ENCODE assay signal across 8 mouse cellular contexts in genomic region chr9:111093094-111093493, GRCm38 (mm10). TPM values are rescaled to one million over a fixed set of nuclear protein-coding genes. Genes with fewer than 3 reads are reported as not detected.
DNase-seq lines count a peak whose midpoint lies in the region; ATAC-seq and TF ChIP-seq lines count a peak whose summit lies in the region.

No protein-coding gene starts in this region.

- H3K27me3 ChIP-seq in heart, embryonic 12.5 days (replicated peaks), result no peaks in the 10 kb centered on the region; the same call in 1 of the 2 replicates
- peaks cover 5% of the 10 kb centered on the region for H3K27me3 ChIP-seq in CH12.LX (replicated peaks)

- TF ChIP-seq POLR2A in CH12.LX (IDR thresholded peaks at IDR 0.05; ENCODE audit: low read depth, low read length), result no peak

- H3K36me3 ChIP-seq in heart, embryonic 12.5 days, result no peaks in the 10 kb centered on the region
- H3K36me3 ChIP-seq in CH12.LX (replicated peaks in 1 of 2; ENCODE audit: control insufficient read depth in 1 of 2, insufficient read depth in 1 of 2, low read length in 1 of 2), result no peaks in the 10 kb centered on the region

- H3K79me2 ChIP-seq in CH12.LX (replicated peaks; ENCODE audit: control insufficient read depth, extremely low read depth, insufficient read depth, poor library complexity, severe bottlenecking), result no peaks in the 10 kb centered on the region

- 25% methylated on average over 5 of the region's 5 CpGs for WGBS in heart, embryonic 12.5 days

- no peak for ATAC-seq in heart, embryonic 12.5 days (ENCODE audit: insufficient number of reproducible peaks, low FRiP score)
- peak; percentile 64 for ATAC-seq in megakaryocyte progenitor cell, adult 5-6 weeks (replicated peaks; ENCODE audit: poor library complexity)

- peak; percentile 60 to 75 for DNase-seq in heart, adult 18-20 months
- peak; percentile 65 for DNase-seq in CH12.LX (ENCODE audit: extremely low read depth)
- DNase-seq in c-Kit-negative CD71-positive TER-119-positive erythroid progenitor cells, embryonic 14.5 days (ENCODE audit: low read depth, low spot score), result peak; percentile 36
- DNase-seq in frontal cortex, postnatal 25 days (ENCODE audit: low spot score in 2 of 2), result peak; percentile 19 to 37
- DNase-seq in layer of hippocampus, adult 9-10 months (ENCODE audit: low spot score), result peak; percentile 53
- DNase-seq in testis, postnatal 14 days (ENCODE audit: low spot score), result peak; percentile 53

- TF ChIP-seq RAD21 in CH12.LX (IDR thresholded peaks at IDR 0.05; ENCODE audit: low read depth, low read length), result peak; percentile 87

- no peak for TF ChIP-seq EP300 in CH12.LX (IDR thresholded peaks at IDR 0.05; ENCODE audit: low read length)

- in situ Hi-C loops in CH12.LX (cut with MboI; ENCODE audit: low pct_ligation_motif_present, low pct_unique_long_range_greater_than_20kb, low sequenced_read_pairs), result loop anchor here (10.0 kb wide), 1 partner anchor 122 kb away; no protein-coding TSS in a partner anchor

- H3K4me3 ChIP-seq in heart, embryonic 12.5 days, result no peak overlapping the region
- H3K4me3 ChIP-seq in CH12.LX (replicated peaks in 1 of 3; ENCODE audit: low read depth in 2 of 3, low read length in 2 of 3, poor library complexity in 1 of 3), result no peak overlapping the region

- no peaks in the 10 kb centered on the region for H3K9me3 ChIP-seq in heart, embryonic 12.5 days (replicated peaks)
- no peaks in the 10 kb centered on the region for H3K9me3 ChIP-seq in CH12.LX (replicated peaks; ENCODE audit: low read length)

- H3K9ac ChIP-seq in heart, embryonic 12.5 days, result no peak overlapping the region
- no peak overlapping the region for H3K9ac ChIP-seq in CH12.LX (ENCODE audit: insufficient read depth, low read depth)

- dilution Hi-C loops in CH12.LX (cut with MboI; ENCODE audit: extremely low pct_ligation_motif_present, extremely low pct_unique_long_range_greater_than_20kb, low sequenced_read_pairs), result no loop called here

- peak; percentile 89 to 93 for TF ChIP-seq CTCF in CH12.LX (conservative IDR thresholded peaks at IDR 0.05 in 1 of 2, IDR thresholded peaks at IDR 0.05 in 1 of 2; ENCODE audit: low read depth in 2 of 2, low read length in 2 of 2)

- H3K4me2 ChIP-seq in heart, embryonic 12.5 days, result no peak overlapping the region
- no peak overlapping the region for H3K4me2 ChIP-seq in CH12.LX (ENCODE audit: insufficient read depth, low read depth, poor library complexity, severe bottlenecking)

- peaks cover 40% of the 10 kb centered on the region for H3K4me1 ChIP-seq in heart, embryonic 12.5 days (replicated peaks)
- peaks cover 23 to 35% of the 10 kb centered on the region in 2 experiments for H3K4me1 ChIP-seq in CH12.LX (ENCODE audit: control insufficient read depth in 1 of 2, insufficient read depth in 2 of 2)

- H3K27ac ChIP-seq in heart, embryonic 12.5 days (ENCODE audit: poor library complexity, severe bottlenecking), result no peak overlapping the region
- no peak overlapping the region for H3K27ac ChIP-seq in CH12.LX (ENCODE audit: insufficient read depth, low read depth)

TF ChIP-seq in CH12.LX, 34 proteins besides CTCF, POLR2A, EP300 and RAD21:
- TF ChIP-seq HCFC1 (IDR thresholded peaks at IDR 0.05; ENCODE audit: low read depth, low read length), result no peak
- 0 out of 2 replicates have a peak, but pooled peaks have one; percentile 30 for TF ChIP-seq MAX (IDR thresholded peaks at IDR 0.05; ENCODE audit: low read length)
- 0 out of 2 replicates have a peak, but pooled peaks have one; percentile 25 for TF ChIP-seq NELFE (IDR thresholded peaks at IDR 0.05; ENCODE audit: low read depth, low read length)
- TF ChIP-seq ETS1 (conservative IDR thresholded peaks at IDR 0.05; ENCODE audit: low read depth, low read length), result no peak
- TF ChIP-seq IRF4 (IDR thresholded peaks at IDR 0.05; ENCODE audit: low read depth, low read length), result no peak
- TF ChIP-seq KAT2A (IDR thresholded peaks at IDR 0.05; ENCODE audit: insufficient replicate concordance, low read length), result no peak
- no peak for TF ChIP-seq CHD2 (IDR thresholded peaks at IDR 0.05; ENCODE audit: low read length)
- no peak for TF ChIP-seq BHLHE40 (IDR thresholded peaks at IDR 0.05; ENCODE audit: low read depth, low read length)
- no peak for TF ChIP-seq JUN (IDR thresholded peaks at IDR 0.05; ENCODE audit: insufficient read depth, low read depth, low read length)
- no peak for TF ChIP-seq TCF12 (IDR thresholded peaks at IDR 0.05; ENCODE audit: low read depth, low read length)
- TF ChIP-seq SMC3 (IDR thresholded peaks at IDR 0.05; ENCODE audit: low read depth, low read length), result peak; percentile 90
- TF ChIP-seq MYC (IDR thresholded peaks at IDR 0.05; ENCODE audit: low read depth, low read length), result no peak
- no peak for TF ChIP-seq GABPA (IDR thresholded peaks at IDR 0.05; ENCODE audit: insufficient replicate concordance, low read depth, low read length)
- no peak for TF ChIP-seq MXI1 (IDR thresholded peaks at IDR 0.05; ENCODE audit: low read depth, low read length)
- no peak for TF ChIP-seq UBTF (IDR thresholded peaks at IDR 0.05; ENCODE audit: low read depth, low read length)
- no peak for TF ChIP-seq ZKSCAN1 (IDR thresholded peaks at IDR 0.05; ENCODE audit: borderline replicate concordance, low read depth, low read length)
- TF ChIP-seq ZC3H11A (IDR thresholded peaks at IDR 0.05; ENCODE audit: low read depth, low read length), result peak; percentile 52
- no peak for TF ChIP-seq ELF1 (IDR thresholded peaks at IDR 0.05; ENCODE audit: low read depth, low read length)
- TF ChIP-seq PAX5 (IDR thresholded peaks at IDR 0.05; ENCODE audit: low read length), result no peak
- TF ChIP-seq NRF1 (IDR thresholded peaks at IDR 0.05; ENCODE audit: low read depth, low read length), result no peak
- TF ChIP-seq JUND (conservative IDR thresholded peaks at IDR 0.05; ENCODE audit: low read depth, low read length), result 0 out of 2 replicates have a peak, but pooled peaks have one; percentile 23
- TF ChIP-seq ZMIZ1 (IDR thresholded peaks at IDR 0.05; ENCODE audit: low read depth, low read length), result no peak
- no peak for TF ChIP-seq CHD1 (IDR thresholded peaks at IDR 0.05; ENCODE audit: low read depth, low read length)
- TF ChIP-seq RCOR1 (conservative IDR thresholded peaks at IDR 0.05; ENCODE audit: low read depth, low read length), result no peak

RNA-seq across cellular contexts. Expression of gene Lrrfip2, which starts 24.3 kb away (rescaled TPM):
- total RNA-seq in heart, adult 18-20 months (2021), result 10 to 100 TPM; 87.3 to 89.0 TPM
- 65.8 and 70.4 TPM in 2 replicates for polyA plus RNA-seq in heart, embryonic 12.5 days (2016; fragmentation: Nextera tagmentation; extraction: Ambion mirVana)
- total RNA-seq in CH12.LX (2012; rRNA removed) (22.4 and 25.2 TPM in 2 replicates), CH12.LX (2014; rRNA removed) (16.6 and 22.9 TPM in 2 replicates)
- polyA plus RNA-seq in CH12.LX (2012; ENCODE audit: insufficient read length, low read depth), result 30.9 and 38.7 TPM in 2 replicates
- 43.9 and 48.3 TPM in 2 replicates for total RNA-seq in megakaryocyte progenitor cell, adult 5-6 weeks (2015)
- total RNA-seq in megakaryocyte progenitor cell, adult 5-6 weeks (2017), result 66.8 and 74.0 TPM in 2 replicates

RNA-seq across cellular contexts. Expression of gene Ccrl2, which starts 35.8 kb away (rescaled TPM):
- 1 to 10 TPM; 6.3 to 9.1 TPM for total RNA-seq in heart, adult 18-20 months (2021)
- polyA plus RNA-seq in heart, embryonic 12.5 days (2016; fragmentation: Nextera tagmentation; extraction: Ambion mirVana), result 3.9 and 4.4 TPM in 2 replicates
- total RNA-seq in CH12.LX (2012; rRNA removed) (5.2 and 13.0 TPM in 2 replicates), CH12.LX (2014; rRNA removed) (7.9 and 9.0 TPM in 2 replicates)
- polyA plus RNA-seq in CH12.LX (2012; ENCODE audit: insufficient read length, low read depth), result 4.0 and 5.3 TPM in 2 replicates
- total RNA-seq in megakaryocyte progenitor cell, adult 5-6 weeks (2015), result 2.9 and 4.1 TPM in 2 replicates
- 3.9 and 8.9 TPM in 2 replicates for total RNA-seq in megakaryocyte progenitor cell, adult 5-6 weeks (2017)
